ENCODE assay signal across 24 mouse cellular contexts in the genomic region with DNA sequence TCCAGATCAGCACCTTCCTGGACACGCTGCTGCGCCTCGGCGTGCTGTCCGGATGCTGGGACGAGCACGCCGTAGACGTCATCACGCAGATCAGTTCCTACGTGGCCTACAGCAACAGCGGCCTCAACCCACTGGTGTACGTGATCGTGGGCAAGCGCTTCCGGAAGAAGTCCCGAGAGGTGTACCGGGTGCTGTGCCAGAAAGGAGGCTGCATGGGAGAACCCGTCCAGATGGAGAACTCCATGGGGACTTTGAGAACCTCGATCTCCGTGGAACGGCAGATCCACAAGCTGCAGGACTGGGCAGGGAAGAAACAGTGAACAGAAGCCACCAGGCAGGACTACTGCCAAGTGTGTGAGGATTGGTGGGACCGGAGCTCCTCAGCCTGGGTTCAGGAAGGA. TPM values are rescaled to one million over a fixed set of nuclear protein-coding genes. Genes with fewer than 3 reads are reported as not detected.
DNase-seq lines count a peak whose midpoint lies in the region; ATAC-seq and TF ChIP-seq lines count a peak whose summit lies in the region.
"Had no signal": no experiment of that assay in that cellular context is flagged by ENCODE, and none has a peak within 500 bp of the region (broad histone marks: within the 10 kb centered on the region; RNA-seq: fewer than 3 reads in every experiment).

No protein-coding gene starts in this region.

- no peak overlapping the region for H3K27ac ChIP-seq in gastrocnemius, adult 2 months
- H3K27ac ChIP-seq in forebrain, embryonic 11.5 days (ENCODE audit: low read depth, low read length) = no peak overlapping the region
- H3K27ac ChIP-seq: embryonic facial prominence, embryonic 12.5 days; forebrain, embryonic 13.5 days; heart, embryonic 10.5 days; hindbrain, embryonic 12.5 days had no signal

- no peak overlapping the region for H3K4me2 ChIP-seq in forebrain, embryonic 11.5 days (ENCODE audit: low read depth, low read length, severe bottlenecking)
- H3K4me2 ChIP-seq: embryonic facial prominence, embryonic 12.5 days; forebrain, embryonic 13.5 days; hindbrain, embryonic 12.5 days had no signal

- 96% methylated on average over 23 of the region's 23 CpGs for WGBS in forebrain, embryonic 11.5 days

- TF ChIP-seq CTCF in gastrocnemius, adult 2 months (IDR thresholded peaks at IDR 0.05) = no peak

- H3K36me3 ChIP-seq in forebrain, embryonic 11.5 days (ENCODE audit: control insufficient read depth, insufficient read depth, low read length) = no peaks in the 10 kb centered on the region
- H3K36me3 ChIP-seq: embryonic facial prominence, embryonic 12.5 days; hindbrain, embryonic 12.5 days had no signal

- no peaks in the 10 kb centered on the region for H3K4me1 ChIP-seq in forebrain, embryonic 11.5 days (replicated peaks; ENCODE audit: control insufficient read depth, insufficient read depth, low read length)
- H3K4me1 ChIP-seq: embryonic facial prominence, embryonic 12.5 days; forebrain, embryonic 13.5 days had no signal

- no peak overlapping the region for H3K9ac ChIP-seq in forebrain, embryonic 11.5 days (ENCODE audit: low read length)
- H3K9ac ChIP-seq: embryonic facial prominence, embryonic 12.5 days; forebrain, embryonic 13.5 days; hindbrain, embryonic 12.5 days had no signal

- no peaks in the 10 kb centered on the region for H3K9me3 ChIP-seq in forebrain, embryonic 11.5 days (ENCODE audit: control insufficient read depth, low read length)
- H3K9me3 ChIP-seq: embryonic facial prominence, embryonic 12.5 days; forebrain, embryonic 13.5 days; heart, embryonic 10.5 days; hindbrain, embryonic 12.5 days had no signal

- H3K27me3 ChIP-seq in forebrain, embryonic 11.5 days (ENCODE audit: control insufficient read depth, insufficient read depth, low read length) = no peaks in the 10 kb centered on the region
- H3K27me3 ChIP-seq: CH12.LX; embryonic facial prominence, embryonic 12.5 days; hindbrain, embryonic 12.5 days had no signal

- peak; percentile 12 for DNase-seq in gastrocnemius, adult 2 months
- DNase-seq in gastrocnemius, postnatal 36 days = no peak
- peak; percentile 51 for DNase-seq in ZHBTc4 (ENCODE audit: low read depth, low spot score)
- DNase-seq in cerebellum, adult 8-10 months = peak; percentile 32
- peak; percentile 75 to 80 for DNase-seq in cerebellum, postnatal 14 days
- DNase-seq in forebrain, embryonic 11.5 days (ENCODE audit: low spot score) = no peak
- DNase-seq: adrenal gland, postnatal 10 days; heart, adult 18-20 months; heart, postnatal 10 days; heart, postnatal 4 days; kidney, adult 11 months; kidney, adult 9 months had no signal

- no peak overlapping the region for H3K4me3 ChIP-seq in gastrocnemius, adult 2 months
- H3K4me3 ChIP-seq in forebrain, embryonic 11.5 days (ENCODE audit: low read depth, low read length) = no peak overlapping the region
- H3K4me3 ChIP-seq: embryonic facial prominence, embryonic 12.5 days; forebrain, embryonic 13.5 days; heart, embryonic 10.5 days; hindbrain, embryonic 12.5 days had no signal

- no peak for ATAC-seq in inflammation-experienced regulatory T-cells, adult 6 months
- ATAC-seq in forebrain, embryonic 11.5 days (replicated peaks; ENCODE audit: low FRiP score) = no peak
- no peak for ATAC-seq in erythroblast, adult 5-6 weeks (replicated peaks; ENCODE audit: low FRiP score, poor library complexity, severe bottlenecking)
- ATAC-seq: forebrain, embryonic 13.5 days; hindbrain, embryonic 16.5 days had no signal

- intact Hi-C loops in gastrocnemius, adult 2 months (cut with DNase I) = no loop called here
- intact Hi-C loops in gastrocnemius, postnatal 36 days (cut with DNase I) = no loop called here

RNA-seq across cellular contexts. Expression of a gene that starts 10.5 kb away (rescaled TPM):
- under 1 TPM in 1 of 2 experiments, not detected in 1; 0.28 TPM for total RNA-seq in gastrocnemius, adult 2 months (2021)
- total RNA-seq in gastrocnemius, postnatal 36 days (2021) = under 1 TPM in 1 of 2 experiments, not detected in 1; 0.20 TPM
- 1 to 10 TPM in 2 of 3 experiments, under 1 TPM in 1; 0.63 to 2.0 (median 1.4) TPM for polyA plus RNA-seq in inflammation-experienced regulatory T-cells, adult 6 months (2017; shearing (Covaris generic))
- polyA plus RNA-seq in forebrain, embryonic 11.5 days (2014; fragmentation: Nextera tagmentation; extraction: Ambion mirVana) = not detected in 2 replicates
- not detected in 2 replicates for total RNA-seq in erythroblast, adult 5-6 weeks (2015; ENCODE audit: low replicate concordance)
- not detected in 2 replicates for total RNA-seq in erythroblast, adult 5-6 weeks (2017; ENCODE audit: low replicate concordance)
- total RNA-seq: adrenal gland, postnatal 10 days; adrenal gland, postnatal 4 days; ES-E14; heart, adult 18-20 months; heart, postnatal 10 days; heart, postnatal 4 days had no signal
- polyA plus RNA-seq: embryonic facial prominence, embryonic 12.5 days; forebrain, embryonic 13.5 days; heart, embryonic 10.5 days; heart, embryonic 14.5 days; hindbrain, embryonic 12.5 days; intestine, embryonic 14.5 days had no signal

RNA-seq across cellular contexts. Expression of a gene that starts 29.3 kb away (rescaled TPM):
- total RNA-seq in gastrocnemius, adult 2 months (2021) = under 1 TPM; 0.39 to 0.82 TPM
- under 1 TPM; 0.52 to 0.66 TPM for total RNA-seq in gastrocnemius, postnatal 36 days (2021)
- polyA plus RNA-seq in inflammation-experienced regulatory T-cells, adult 6 months (2017; shearing (Covaris generic)) = not detected
- polyA plus RNA-seq in forebrain, embryonic 11.5 days (2014; fragmentation: Nextera tagmentation; extraction: Ambion mirVana) = 0.11 and 0.39 TPM in 2 replicates
- not detected in 2 replicates for total RNA-seq in erythroblast, adult 5-6 weeks (2015; ENCODE audit: low replicate concordance)
- total RNA-seq in erythroblast, adult 5-6 weeks (2017; ENCODE audit: low replicate concordance) = not detected in 2 replicates
- total RNA-seq: CH12.LX had no signal

Comparison
In these comparisons a context has a peak if more than half of its experiments do, and no peak if none do; other contexts are left out.
1. DNase-seq: peak in gastrocnemius, adult 2 months (single experiment), ZHBTc4 (single experiment), cerebellum, adult 8-10 months (single experiment) and cerebellum, postnatal 14 days (2 of 2); none in gastrocnemius, postnatal 36 days (0 of 2) and forebrain, embryonic 11.5 days (single experiment).